Mouse (Mus musculus) G1E (cell line): Measurements from ENCODE around the gene Tmub1. TPM values are rescaled to one million over a fixed set of nuclear protein-coding genes. Genes with fewer than 3 reads are reported as not detected.

Source experiments
- ATAC-seq: 2 replicates; pipeline ENCODE4 v1.8.0; 2016; ENCODE audit warnings: mild to moderate bottlenecking; ENCODE audit not compliant: insufficient number of reproducible peaks, poor library complexity, low FRiP score, severe bottlenecking; ENCODE audit errors: extremely low read depth
- DNase-seq: peaks from one replicate; pipeline ENCODE4 v3.0.0; 2012; ENCODE audit warnings: low spot score
- H3K27me3 ChIP-seq: 2 replicates; pipeline ENCODE4 v1.6.1; 2012; ENCODE audit warnings: mild to moderate bottlenecking, low read length, inconsistent platforms; ENCODE audit not compliant: insufficient read depth
- H3K36me3 ChIP-seq: replicated peaks from 2 replicates; pipeline ENCODE3; 2012; ENCODE audit warnings: mild to moderate bottlenecking, inconsistent platforms
- H3K4me1 ChIP-seq: 2 replicates; pipeline ENCODE4 v1.6.1; 2012; ENCODE audit warnings: low read depth, low read length, inconsistent platforms, mixed read lengths; ENCODE audit not compliant: insufficient read depth
- H3K4me3 ChIP-seq: 2 replicates; pipeline ENCODE4 v1.5.1; 2012; ENCODE audit warnings: low read depth, mild to moderate bottlenecking, inconsistent platforms, low read length, moderate library complexity, mixed read lengths
- H3K9me3 ChIP-seq: replicated peaks from 2 replicates; pipeline ENCODE4 v1.6.1; 2012; ENCODE audit warnings: inconsistent platforms
- CTCF ChIP-seq: IDR thresholded peaks from 2 replicates; pipeline ENCODE4 v1.5.1; 2012; ENCODE audit warnings: low read depth, low read length, inconsistent platforms, mixed read lengths
- GATA1 ChIP-seq: IDR thresholded peaks from 2 replicates; pipeline ENCODE4 v1.6.1; 2012; ENCODE audit warnings: borderline replicate concordance, low read length, inconsistent platforms, mixed read lengths
- GATA2 ChIP-seq: IDR thresholded peaks from 2 replicates; pipeline ENCODE4 v1.6.1; 2012; ENCODE audit warnings: low read depth, low read length, inconsistent platforms, borderline replicate concordance
- POLR2AphosphoS5 ChIP-seq: IDR thresholded peaks from 2 replicates; pipeline ENCODE4 v1.6.1; 2012; ENCODE audit warnings: low read depth, low read length, inconsistent platforms; ENCODE audit not compliant: insufficient replicate concordance
- TAL1 ChIP-seq: conservative IDR thresholded peaks from 2 replicates; pipeline ENCODE4 v1.6.1; 2012; ENCODE audit warnings: low read depth, low read length, inconsistent platforms, mixed read lengths
- polyA plus RNA-seq: library from polyadenylated mRNA; stranded (reverse); fragments of >175 nt; gene quantifications from 2 replicates; pipeline ENCODE4 v1.2.3, GENCODE M21; 2012
- total RNA-seq, 2 experiments: library from RNA; stranded (forward) in 1 of 2; stranded (reverse) in 1 of 2; fragments of 200-1000 nt in 1 of 2; fragments of >200 nt in 1 of 2; fragmentation: Nextera tagmentation in 1 of 2; gene quantifications; 2 replicates each; pipeline ENCODE4 v1.2.3; 2014 to 2017

The Tmub1 gene
- total and polyA plus RNA-seq, 3 experiments = 11.1 to 38.1 (median 13.3) TPM

- Histone ChIP-seq H3K27me3 (no peaks in the 10 kb centered on the region), H3K4me3 (no peak overlapping the region), H3K36me3 (peaks cover 100% of the 10 kb centered on the region), H3K4me1 (peaks cover 2% of the 10 kb centered on the region; the same call in 1 of the 2 replicates), H3K9me3 (no peaks in the 10 kb centered on the region)
- ATAC-seq = 0 out of 2 replicates have a peak, but pooled peaks have one; percentile 28
- TF ChIP-seq CTCF (peak; percentile 71), GATA1 (no peak)
- peak; percentile 73 for DNase-seq
These were observed 38.4 kb upstream of the Tmub1 start for GRCm38 (mm10) chr5:24486097-24486496.

- Histone ChIP-seq H3K4me1 (peaks cover 2% of the 10 kb centered on the region; the same call in 1 of the 2 replicates), H3K4me3 (no peak overlapping the region), H3K9me3 (no peaks in the 10 kb centered on the region), H3K27me3 (no peaks in the 10 kb centered on the region), H3K36me3 (peaks cover 100% of the 10 kb centered on the region)
- TF ChIP-seq GATA2 (no peak), POLR2AphosphoS5 (no peak), TAL1 (no peak), CTCF (no peak), GATA1 (no peak)
- DNase-seq (no peak), ATAC-seq (no peak)
These were observed 37.3 kb upstream of the Tmub1 start for GRCm38 (mm10) chr5:24484963-24485362.

- DNase-seq = peak; percentile 58
- ATAC-seq = peak; percentile 22; the same call in 1 of the 2 replicates
- Histone ChIP-seq H3K27me3 (no peaks in the 10 kb centered on the region), H3K4me1 (peaks cover 2% of the 10 kb centered on the region; the same call in 1 of the 2 replicates), H3K36me3 (peaks cover 100% of the 10 kb centered on the region), H3K4me3 (no peak overlapping the region), H3K9me3 (no peaks in the 10 kb centered on the region)
- TF ChIP-seq CTCF = peak; percentile 59
- TF ChIP-seq POLR2AphosphoS5 = no peak
These were observed 35.7 kb upstream of the Tmub1 start for GRCm38 (mm10) chr5:24483326-24483725.

- Histone ChIP-seq H3K36me3 (peaks cover 100% of the 10 kb centered on the region), H3K27me3 (no peaks in the 10 kb centered on the region), H3K9me3 (no peaks in the 10 kb centered on the region), H3K4me3 (no peak overlapping the region), H3K4me1 (peaks cover 2% of the 10 kb centered on the region; the same call in 1 of the 2 replicates)
- DNase-seq (no peak), ATAC-seq (no peak)
- no peak for TF ChIP-seq GATA2
- TF ChIP-seq GATA1 = no peak
- TF ChIP-seq CTCF = no peak
- no peak for TF ChIP-seq TAL1
- TF ChIP-seq POLR2AphosphoS5 = no peak
These were observed 34.8 kb upstream of the Tmub1 start for GRCm38 (mm10) chr5:24482247-24483079.

GRCm38 (mm10) chr5:24481647-24482046, 34.0 kb upstream of the Tmub1 start:
- H3K27me3 ChIP-seq = no peaks in the 10 kb centered on the region
- no peak; the same call in 1 of the 2 replicates for ATAC-seq
- peak; percentile 43 for DNase-seq
- peaks cover 2% of the 10 kb centered on the region; the same call in 1 of the 2 replicates for H3K4me1 ChIP-seq
- no peaks in the 10 kb centered on the region for H3K9me3 ChIP-seq
- TF ChIP-seq TAL1 (no peak), GATA2 (no peak), POLR2AphosphoS5 (no peak), CTCF (peak; percentile 31; the same call in 1 of the 2 replicates), GATA1 (no peak)
- no peak overlapping the region for H3K4me3 ChIP-seq
- peaks cover 100% of the 10 kb centered on the region for H3K36me3 ChIP-seq

- no peaks in the 10 kb centered on the region for H3K27me3 ChIP-seq
- peaks cover 99% of the 10 kb centered on the region for H3K36me3 ChIP-seq
- H3K4me3 ChIP-seq = no peak overlapping the region
- DNase-seq (no peak), ATAC-seq (no peak)
- H3K4me1 ChIP-seq = peaks cover 8% of the 10 kb centered on the region
- H3K9me3 ChIP-seq = peaks cover 9% of the 10 kb centered on the region
- TF ChIP-seq TAL1 (no peak), GATA2 (no peak), POLR2AphosphoS5 (no peak), CTCF (no peak), GATA1 (no peak)
These were observed 30.3 kb upstream of the Tmub1 start for GRCm38 (mm10) chr5:24477909-24478308.
